Mouse (Mus musculus) ES-E14 (cell line): Measurements from ENCODE around the gene Cstb.

Experiments used
- CHD2 ChIP-seq: IDR thresholded peaks from 2 replicates; pipeline ENCODE4 v1.6.1; 2014; ENCODE audit warnings: mild to moderate bottlenecking, low read depth, low read length, inconsistent platforms
- HCFC1 ChIP-seq: IDR thresholded peaks from 2 replicates; pipeline ENCODE4 v1.6.1; 2012; ENCODE audit warnings: low read length, inconsistent platforms, borderline replicate concordance; ENCODE audit not compliant: insufficient read depth
- ZNF384 ChIP-seq: IDR thresholded peaks from 2 replicates; pipeline ENCODE4 v1.6.1; 2012; ENCODE audit warnings: low read depth, low read length, inconsistent platforms

DNA sequence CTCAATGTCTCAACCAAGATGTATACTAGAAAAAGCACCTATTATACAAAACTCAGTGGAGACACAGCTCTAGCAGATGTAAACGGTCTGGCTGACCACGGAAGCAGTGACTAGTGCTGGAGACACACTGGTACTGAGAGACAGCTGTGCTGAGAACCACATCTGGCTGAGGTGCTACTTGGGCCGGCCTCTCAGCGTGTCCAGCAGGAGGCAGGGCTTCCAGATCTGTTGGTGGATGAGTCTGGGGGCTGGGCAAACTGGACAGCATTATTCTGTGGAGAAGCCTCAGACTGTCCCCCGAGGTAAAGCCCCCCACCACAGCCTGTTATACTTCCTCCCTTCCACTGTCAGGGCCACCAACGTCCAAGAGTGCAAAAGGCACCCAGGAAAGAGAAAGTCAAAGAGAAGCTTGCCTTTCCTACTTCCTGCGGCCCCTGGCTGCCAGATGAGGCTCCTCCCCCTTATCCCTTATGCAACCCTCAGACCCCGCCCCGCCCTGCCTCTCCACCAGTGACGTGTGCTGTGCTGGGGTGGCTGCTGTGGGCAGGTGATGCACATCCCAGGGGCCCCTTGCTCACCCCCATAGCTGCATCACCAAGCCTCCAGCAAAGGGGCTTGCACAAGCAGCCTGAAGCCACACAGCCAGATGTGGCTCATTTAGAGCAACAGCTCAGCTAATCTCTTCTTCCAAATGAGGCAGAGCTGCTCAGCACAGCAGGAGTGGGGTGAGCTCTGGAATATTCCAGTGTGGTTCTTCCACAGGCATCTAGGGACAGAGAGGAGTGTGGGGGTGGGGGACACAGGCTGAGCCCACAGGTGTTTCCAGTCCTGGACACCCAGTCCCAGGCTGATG, 32.3 kb downstream of the Cstb start:
- TF ChIP-seq HCFC1 (no peak), CHD2 (no peak), ZNF384 (no peak)
